Mouse (Mus musculus) lung, embryonic 14.5 days (tissue): ENCODE data around the gene Tmem206. TPM values are rescaled to one million over a fixed set of nuclear protein-coding genes. Genes with fewer than 3 reads are reported as not detected.

Experiments used
- ATAC-seq: fragments of 200-750 bp; cut with Nextera tagmentation; 2 replicates; pipeline ENCODE4 v1.8.0; 2017; ENCODE audit warnings: mild to moderate bottlenecking, moderate TSS enrichment, moderate library complexity; ENCODE audit not compliant: insufficient read depth
- DNase-seq: peaks from one replicate; pipeline ENCODE4 v3.0.0-alpha.2; 2015
- H3K27ac ChIP-seq: fragments of 300-500 bp; sonication (generic); 2 replicates; pipeline ENCODE4 v1.5.1; 2014; ENCODE audit warnings: low read depth, mild to moderate bottlenecking, moderate library complexity
- H3K27me3 ChIP-seq: fragments of 300-500 bp; sonication (generic); 2 replicates; pipeline ENCODE4 v1.6.1; 2014; ENCODE audit warnings: low read length, control low read depth; ENCODE audit not compliant: insufficient read depth
- H3K36me3 ChIP-seq: fragments of 300-500 bp; sonication (generic); 2 replicates; pipeline ENCODE4 v1.6.1; 2014; ENCODE audit warnings: control low read depth; ENCODE audit not compliant: insufficient read depth
- H3K4me1 ChIP-seq: fragments of 300-500 bp; sonication (generic); 2 replicates; pipeline ENCODE4 v1.6.1; 2014; ENCODE audit warnings: antibody characterized with exemption, control low read depth; ENCODE audit not compliant: insufficient read depth
- H3K4me2 ChIP-seq: fragments of 300-500 bp; sonication (generic); 2 replicates; pipeline ENCODE4 v1.6.1; 2014; ENCODE audit warnings: mild to moderate bottlenecking
- H3K4me3 ChIP-seq: fragments of 300-500 bp; sonication (generic); 2 replicates; pipeline ENCODE4 v1.5.1; 2014; ENCODE audit warnings: low read depth, low read length
- H3K9ac ChIP-seq: fragments of 300-500 bp; sonication (generic); 2 replicates; pipeline ENCODE4 v1.6.1; 2014
- H3K9me3 ChIP-seq: fragments of 300-500 bp; sonication (generic); 2 replicates; pipeline ENCODE4 v1.6.1; 2016; ENCODE audit warnings: low read depth, low read length, control low read depth
- CTCF ChIP-seq: IDR thresholded peaks from 2 replicates; pipeline ENCODE4 v1.5.1; 2016; ENCODE audit warnings: antibody characterized with exemption, low read depth
- WGBS: fragments of 180-500 bp; shearing (Covaris S2); extraction: QIAGEN DNeasy Blood & Tissue Kit; methylation state at CpG from one replicate; pipeline ENCODE4 v1.1.7; 2014; 5-methylcytosine and 5-hydroxymethylcytosine counted together
- polyA plus RNA-seq: library from polyadenylated mRNA; unstranded; fragments of >200 nt; fragmentation: Nextera tagmentation; extraction: Ambion mirVana; gene quantifications from 2 replicates; pipeline ENCODE4 v1.2.1, GENCODE M21; 2014

Tmem206 gene
- 22.7 TPM in 2 replicates for polyA plus RNA-seq

- Histone ChIP-seq H3K9ac (peak within 1 kb of the TSS; percentile 81), H3K36me3 (peaks cover 5% of the 10 kb centered on the region; the same call in 1 of the 2 replicates), H3K27me3 (no peaks in the 10 kb centered on the region), H3K9me3 (no peaks in the 10 kb centered on the region), H3K27ac (peak within 1 kb of the TSS; percentile 75; the same call in 1 of the 2 replicates), H3K4me1 (peaks cover 12% of the 10 kb centered on the region; the same call in 1 of the 2 replicates), H3K4me3 (peak within 1 kb of the TSS; percentile 83), H3K4me2 (peak within 1 kb of the TSS; percentile 96)
- peak; percentile 96 for ATAC-seq
- no peak; the same call in 1 of the 2 replicates for TF ChIP-seq CTCF
- peak; percentile 99 for DNase-seq
- WGBS, result under 1% methylated on average over 42 of the region's 42 CpGs
Observed at GRCm38 (mm10) chr1:191325726-191326232, at the start of gene Tmem206. Tmem206 (plus strand) TSS chr1:191325912.

DNA sequence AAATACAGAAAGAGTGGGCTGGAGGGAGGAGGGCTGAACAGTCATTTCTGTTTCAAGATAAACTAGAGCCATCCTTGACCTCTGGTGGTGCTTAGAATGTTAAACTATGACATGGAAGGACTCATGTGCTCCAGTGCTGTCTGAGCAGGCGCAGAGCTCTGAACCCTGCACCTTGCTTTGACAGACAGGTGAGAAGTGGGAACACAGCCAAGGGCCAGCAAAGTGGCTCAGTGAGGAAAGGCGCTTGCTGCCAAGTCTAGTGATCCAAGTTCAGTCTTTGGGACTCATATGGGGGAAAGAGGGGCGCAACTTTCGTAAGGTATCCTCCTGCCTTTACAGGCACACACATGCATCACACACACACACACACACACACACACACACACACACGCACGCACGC lies 49.5 kb upstream of the Tmem206 start:
- Histone ChIP-seq H3K4me1 (peaks cover 10% of the 10 kb centered on the region), H3K9ac (no peak overlapping the region), H3K36me3 (no peaks in the 10 kb centered on the region), H3K27me3 (no peaks in the 10 kb centered on the region), H3K4me3 (no peak overlapping the region), H3K27ac (no peak overlapping the region), H3K4me2 (no peak overlapping the region), H3K9me3 (no peaks in the 10 kb centered on the region)
- TF ChIP-seq CTCF, result no peak
- DNase-seq (no peak), ATAC-seq (no peak)
- 91% methylated on average over 7 of the region's 7 CpGs for WGBS

GRCm38 (mm10) chr1:191277549-191278059 lies 48.1 kb upstream of the Tmem206 start:
- peak overlapping the region; percentile 13; the same call in 1 of the 2 replicates for H3K4me2 ChIP-seq
- DNase-seq, result peak; percentile 79
- peaks cover 10% of the 10 kb centered on the region for H3K4me1 ChIP-seq
- H3K27ac ChIP-seq, result peak overlapping the region; percentile 72
- WGBS, result 50% methylated on average over 14 of the region's 14 CpGs
- no peak overlapping the region for H3K9ac ChIP-seq
- peak; percentile 79 for ATAC-seq
- no peak for TF ChIP-seq CTCF
- H3K36me3 ChIP-seq, result no peaks in the 10 kb centered on the region
- H3K9me3 ChIP-seq, result no peaks in the 10 kb centered on the region
- no peak overlapping the region for H3K4me3 ChIP-seq
- H3K27me3 ChIP-seq, result no peaks in the 10 kb centered on the region

DNA sequence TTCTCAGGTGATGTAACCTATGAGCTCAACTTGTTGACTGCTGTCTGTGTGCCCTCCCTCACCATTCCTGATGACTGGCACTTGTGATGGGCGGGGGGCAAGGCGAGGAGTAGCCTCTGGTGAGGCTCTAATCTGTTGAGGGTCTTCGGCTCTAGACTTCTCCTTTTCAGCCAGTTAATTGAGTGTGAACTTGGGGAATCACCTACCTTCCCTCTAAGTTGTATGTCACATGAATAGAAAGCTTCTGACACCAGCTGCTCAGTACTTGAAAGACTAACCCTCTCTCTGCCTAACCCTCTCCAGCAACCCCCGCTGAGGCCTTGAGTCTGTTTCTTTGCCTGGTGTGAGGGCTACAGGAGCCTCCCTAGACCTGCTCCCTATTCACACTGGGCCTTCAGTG lies 47.4 kb upstream of the Tmem206 start:
- Histone ChIP-seq H3K4me1 (peaks cover 10% of the 10 kb centered on the region), H3K27me3 (no peaks in the 10 kb centered on the region), H3K36me3 (no peaks in the 10 kb centered on the region), H3K9me3 (no peaks in the 10 kb centered on the region), H3K27ac (peak overlapping the region; percentile 72), H3K9ac (no peak overlapping the region), H3K4me2 (peak overlapping the region; percentile 12; the same call in 1 of the 2 replicates), H3K4me3 (no peak overlapping the region)
- ATAC-seq, result no peak
- no peak for DNase-seq
- no peak for TF ChIP-seq CTCF
- WGBS, result 73% methylated on average over 4 of the region's 4 CpGs

DNA sequence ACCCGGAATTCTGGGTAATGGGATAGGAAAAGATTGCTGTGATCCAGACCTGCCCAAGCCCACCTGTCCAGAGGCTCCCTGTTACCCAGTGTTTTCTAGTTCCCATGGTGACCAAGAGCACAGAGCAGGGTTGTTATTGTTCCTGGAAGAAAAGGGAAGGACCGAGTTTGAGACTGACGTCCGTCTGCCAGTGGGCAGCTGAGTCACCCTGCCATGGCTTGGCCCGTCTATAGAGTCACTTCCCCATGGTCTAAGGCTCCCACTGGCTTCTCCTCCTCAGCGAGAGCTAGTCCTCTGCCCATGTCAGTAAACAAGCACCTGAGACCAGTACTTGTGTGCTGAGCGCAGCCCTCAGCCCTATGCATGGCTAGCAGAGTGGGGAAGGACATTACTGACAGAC lies 44.5 kb upstream of the Tmem206 start:
- H3K4me2 ChIP-seq, result no peak overlapping the region
- WGBS, result 55% methylated on average over 7 of the region's 7 CpGs
- no peak for TF ChIP-seq CTCF

GRCm38 (mm10) chr1:191282319-191282718 lies 43.4 kb upstream of the Tmem206 start:
- H3K4me2 ChIP-seq, result no peak overlapping the region
- no peak overlapping the region for H3K9ac ChIP-seq
- WGBS, result 77% methylated on average over 1 of the region's 1 CpGs
- peaks cover 10% of the 10 kb centered on the region for H3K4me1 ChIP-seq
- H3K36me3 ChIP-seq, result no peaks in the 10 kb centered on the region
- peak; percentile 31 for TF ChIP-seq CTCF
- H3K27ac ChIP-seq, result no peak overlapping the region
- no peak overlapping the region for H3K4me3 ChIP-seq
- no peaks in the 10 kb centered on the region for H3K9me3 ChIP-seq
- DNase-seq, result no peak
- ATAC-seq, result no peak
- H3K27me3 ChIP-seq, result no peaks in the 10 kb centered on the region

More for the DNA sequence above, 44.5 kb upstream of the Tmem206 start:
- H3K4me3 ChIP-seq, result no peak overlapping the region
- no peaks in the 10 kb centered on the region for H3K9me3 ChIP-seq
- H3K27me3 ChIP-seq, result no peaks in the 10 kb centered on the region
- no peaks in the 10 kb centered on the region for H3K36me3 ChIP-seq
- ATAC-seq (no peak), DNase-seq (no peak)
- H3K4me1 ChIP-seq, result peaks cover 10% of the 10 kb centered on the region
- H3K9ac ChIP-seq, result no peak overlapping the region
- no peak overlapping the region for H3K27ac ChIP-seq

DNA sequence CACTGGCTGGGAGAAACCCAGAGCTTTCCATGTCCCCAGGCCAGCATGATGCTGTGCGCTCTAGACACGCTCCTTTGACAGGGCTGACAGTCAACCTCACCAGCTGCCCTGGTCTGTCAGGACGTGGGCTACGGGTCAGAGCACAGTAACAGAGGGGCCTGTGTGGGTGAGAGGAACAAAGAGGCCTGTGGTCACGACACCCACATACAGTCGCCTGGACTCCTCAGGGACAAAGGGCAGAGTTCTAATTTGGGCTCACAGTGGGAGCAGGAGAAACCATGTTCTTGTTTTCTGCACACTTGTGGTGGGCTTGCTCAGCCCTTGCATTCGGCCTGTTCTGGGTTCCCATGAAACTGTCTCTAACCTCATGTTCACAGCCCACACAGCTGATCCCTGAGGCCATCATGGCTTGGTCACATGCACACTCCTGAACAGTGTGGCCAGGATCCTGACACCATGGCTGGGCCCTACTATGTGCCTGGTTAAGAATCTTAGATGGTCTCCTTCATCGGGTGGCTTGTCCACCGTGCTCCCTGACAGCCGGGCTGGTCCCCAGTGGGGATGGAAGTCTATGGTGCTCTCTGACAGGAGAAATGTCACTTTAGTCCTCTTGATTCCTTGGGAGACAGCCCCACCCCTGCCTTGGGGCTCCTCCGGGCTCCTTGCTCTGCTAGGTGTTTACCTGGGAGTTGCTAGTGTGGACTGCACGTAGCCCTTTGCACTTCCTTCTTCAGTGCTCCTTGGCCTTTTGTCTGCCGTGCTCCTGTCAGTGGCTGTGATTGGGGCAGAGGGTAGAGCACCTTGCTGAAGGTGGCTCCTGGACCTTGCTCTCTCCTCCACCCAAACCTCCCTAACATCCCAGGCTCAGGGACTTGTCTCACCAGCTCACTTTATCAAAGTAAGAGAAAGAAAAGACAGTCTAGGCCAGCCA lies 42.3 kb upstream of the Tmem206 start:
- Histone ChIP-seq H3K27ac (no peak overlapping the region), H3K9ac (no peak overlapping the region), H3K4me1 (peaks cover 4% of the 10 kb centered on the region), H3K9me3 (no peaks in the 10 kb centered on the region), H3K27me3 (no peaks in the 10 kb centered on the region), H3K4me3 (no peak overlapping the region), H3K36me3 (no peaks in the 10 kb centered on the region), H3K4me2 (no peak overlapping the region)
- WGBS, result 76% methylated on average over 13 of the region's 13 CpGs
- DNase-seq, result no peak
- no peak for ATAC-seq
- TF ChIP-seq CTCF, result no peak
